Mouse (Mus musculus) hindbrain, embryonic 11.5 days (tissue): ENCODE results near the gene Fgf11. TPM values are rescaled to one million over a fixed set of nuclear protein-coding genes. Genes with fewer than 3 reads are reported as not detected.

ENCODE experiments used
- ATAC-seq: fragments of 200-750 bp; cut with Nextera tagmentation; 2 replicates; pipeline ENCODE4 v1.8.0; 2017; ENCODE audit warnings: mild to moderate bottlenecking, moderate TSS enrichment, moderate library complexity; ENCODE audit not compliant: low FRiP score
- DNase-seq: peaks from one replicate; pipeline ENCODE4 v3.0.0-alpha.2; 2015; ENCODE audit warnings: low spot score
- H3K27ac ChIP-seq: fragments of 300-500 bp; sonication (generic); 2 replicates; pipeline ENCODE4 v1.5.1; 2014; ENCODE audit warnings: mild to moderate bottlenecking, low read depth, low read length
- H3K27me3 ChIP-seq: fragments of 300-500 bp; sonication (generic); 2 replicates; pipeline ENCODE4 v1.6.1; 2014; ENCODE audit warnings: mild to moderate bottlenecking, low read length, moderate library complexity, mixed read lengths; ENCODE audit not compliant: control insufficient read depth, insufficient read depth
- H3K36me3 ChIP-seq: fragments of 300-500 bp; sonication (generic); 2 replicates; pipeline ENCODE4 v1.6.1; 2014; ENCODE audit warnings: mild to moderate bottlenecking, low read length, moderate library complexity, mixed read lengths; ENCODE audit not compliant: control insufficient read depth, insufficient read depth
- H3K4me1 ChIP-seq: fragments of 300-500 bp; sonication (generic); replicated peaks from 2 replicates; pipeline ENCODE4 v1.6.1; 2014; ENCODE audit warnings: low read length, mixed read lengths; ENCODE audit not compliant: control insufficient read depth, insufficient read depth
- H3K4me2 ChIP-seq: fragments of 300-500 bp; sonication (generic); replicated peaks from 2 replicates; pipeline ENCODE4 v1.6.1; 2014; ENCODE audit warnings: mild to moderate bottlenecking, low read depth, low read length
- H3K4me3 ChIP-seq: fragments of 300-500 bp; sonication (generic); 2 replicates; pipeline ENCODE4 v1.5.1; 2014; ENCODE audit warnings: low read depth, low read length
- H3K9ac ChIP-seq: fragments of 300-500 bp; sonication (generic); 2 replicates; pipeline ENCODE4 v1.6.1; 2014; ENCODE audit warnings: low read depth, low read length
- H3K9me3 ChIP-seq: fragments of 300-500 bp; sonication (generic); 2 replicates; pipeline ENCODE4 v1.6.1; 2016; ENCODE audit warnings: low read length; ENCODE audit not compliant: control insufficient read depth
- WGBS: fragments of 180-500 bp; shearing (Covaris S2); extraction: QIAGEN DNeasy Blood & Tissue Kit; methylation state at CpG from one replicate; pipeline ENCODE4 v1.1.7; 2014; 5-methylcytosine and 5-hydroxymethylcytosine counted together
- polyA plus RNA-seq: library from polyadenylated mRNA; unstranded; fragments of >200 nt; fragmentation: Nextera tagmentation; extraction: Ambion mirVana; gene quantifications from 2 replicates; pipeline ENCODE4 v1.2.1, GENCODE M21; 2014

Gene Fgf11
- polyA plus RNA-seq, 1 experiment from 2014 or later = 2.8 TPM

DNA sequence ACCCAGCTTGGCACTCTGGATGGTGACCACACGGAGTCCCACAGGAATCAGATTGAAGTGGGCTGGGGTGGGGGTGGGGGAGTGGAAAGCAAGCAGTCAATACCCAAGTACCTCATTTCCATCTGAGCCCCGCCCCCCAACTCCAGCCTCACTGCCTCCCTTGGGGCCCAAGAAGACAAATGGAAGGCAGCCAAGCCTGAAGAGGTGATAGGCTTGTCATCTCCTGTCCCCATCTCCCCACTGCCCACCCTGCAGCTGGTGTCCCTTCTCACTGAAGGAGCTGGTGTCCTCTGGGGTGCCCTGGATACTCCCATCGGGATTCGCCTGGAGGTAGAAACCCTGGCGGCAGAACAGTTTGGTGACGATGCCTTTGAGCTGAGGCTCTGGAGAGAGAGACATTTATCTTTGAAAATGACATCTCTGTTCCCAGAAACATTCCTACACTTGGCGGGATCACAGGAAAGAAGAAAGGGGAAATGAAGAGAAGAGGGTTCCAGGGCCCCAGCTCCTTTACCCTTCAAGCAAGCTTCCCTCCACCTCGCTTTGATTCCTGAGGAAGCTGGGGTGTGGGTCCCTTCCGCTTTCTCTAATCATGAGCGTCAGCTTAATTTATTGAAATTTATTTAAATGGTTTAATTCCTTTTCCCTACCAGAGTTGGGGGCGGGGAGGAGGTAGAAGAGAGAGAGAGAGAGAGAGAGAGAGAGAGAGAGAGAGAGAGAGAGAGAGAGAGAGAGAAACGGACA, 2.1 kb downstream of the Fgf11 start:
- H3K27me3 ChIP-seq = peaks cover 44% of the 10 kb centered on the region

GRCm38 (mm10) chr11:69797924-69798323, 3.7 kb downstream of the Fgf11 start:
- no peak for DNase-seq
- Histone ChIP-seq H3K9ac (no peak overlapping the region), H3K9me3 (no peaks in the 10 kb centered on the region), H3K27me3 (peaks cover 28% of the 10 kb centered on the region), H3K4me3 (no peak overlapping the region), H3K4me2 (no peak overlapping the region), H3K36me3 (no peaks in the 10 kb centered on the region), H3K4me1 (peaks cover 12% of the 10 kb centered on the region), H3K27ac (no peak overlapping the region)
- ATAC-seq = no peak
- WGBS = 69% methylated on average over 7 of the region's 7 CpGs

More for the DNA sequence above, 2.1 kb downstream of the Fgf11 start:
- Histone ChIP-seq H3K9ac (peak overlapping the region; percentile 11; the same call in 1 of the 2 replicates), H3K9me3 (no peaks in the 10 kb centered on the region), H3K4me2 (peak overlapping the region; percentile 73), H3K27ac (peak overlapping the region; percentile 89), H3K36me3 (no peaks in the 10 kb centered on the region), H3K4me3 (peak overlapping the region; percentile 54), H3K4me1 (peaks cover 19% of the 10 kb centered on the region)
- ATAC-seq (peak; percentile 30; the same call in 1 of the 2 replicates), DNase-seq (peak; percentile 76)
- WGBS = 20% methylated on average over 11 of the region's 12 CpGs

DNA sequence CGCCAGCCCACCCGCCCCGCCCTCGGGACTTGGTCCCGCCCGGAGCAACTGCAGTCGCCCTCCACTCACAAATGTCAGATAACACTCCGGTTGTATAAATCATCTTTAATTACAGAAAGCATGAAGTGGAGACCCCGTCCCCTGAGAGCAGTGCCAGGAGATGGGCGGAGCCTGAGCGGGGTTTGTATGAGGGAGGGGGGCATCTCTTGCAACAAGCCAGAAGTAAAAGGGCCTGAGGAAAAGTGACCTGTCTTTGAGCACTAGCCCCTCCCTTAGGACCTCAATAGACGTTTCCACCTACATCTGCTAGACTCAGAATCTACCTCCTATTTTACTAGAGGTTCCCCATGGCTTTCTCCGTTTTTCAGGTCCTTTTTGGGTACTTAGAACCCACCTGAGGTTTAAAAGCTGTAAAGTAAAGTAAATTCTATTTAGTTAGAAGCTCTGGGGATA, 5.6 kb downstream of the Fgf11 start:
- ATAC-seq (no peak), DNase-seq (no peak)
- 2% methylated on average over 13 of the region's 13 CpGs for WGBS
- H3K9me3 ChIP-seq = no peaks in the 10 kb centered on the region
- peaks cover 6% of the 10 kb centered on the region; the same call in 1 of the 2 replicates for H3K4me1 ChIP-seq
- H3K27ac ChIP-seq = no peak overlapping the region
- H3K9ac ChIP-seq = 0 out of 2 replicates have a peak overlapping the region, but pooled peaks have one; percentile 4
- H3K27me3 ChIP-seq = peaks cover 11% of the 10 kb centered on the region
- peak overlapping the region; percentile 83 for H3K4me2 ChIP-seq
- H3K4me3 ChIP-seq = peak overlapping the region; percentile 33
- no peaks in the 10 kb centered on the region for H3K36me3 ChIP-seq

DNA sequence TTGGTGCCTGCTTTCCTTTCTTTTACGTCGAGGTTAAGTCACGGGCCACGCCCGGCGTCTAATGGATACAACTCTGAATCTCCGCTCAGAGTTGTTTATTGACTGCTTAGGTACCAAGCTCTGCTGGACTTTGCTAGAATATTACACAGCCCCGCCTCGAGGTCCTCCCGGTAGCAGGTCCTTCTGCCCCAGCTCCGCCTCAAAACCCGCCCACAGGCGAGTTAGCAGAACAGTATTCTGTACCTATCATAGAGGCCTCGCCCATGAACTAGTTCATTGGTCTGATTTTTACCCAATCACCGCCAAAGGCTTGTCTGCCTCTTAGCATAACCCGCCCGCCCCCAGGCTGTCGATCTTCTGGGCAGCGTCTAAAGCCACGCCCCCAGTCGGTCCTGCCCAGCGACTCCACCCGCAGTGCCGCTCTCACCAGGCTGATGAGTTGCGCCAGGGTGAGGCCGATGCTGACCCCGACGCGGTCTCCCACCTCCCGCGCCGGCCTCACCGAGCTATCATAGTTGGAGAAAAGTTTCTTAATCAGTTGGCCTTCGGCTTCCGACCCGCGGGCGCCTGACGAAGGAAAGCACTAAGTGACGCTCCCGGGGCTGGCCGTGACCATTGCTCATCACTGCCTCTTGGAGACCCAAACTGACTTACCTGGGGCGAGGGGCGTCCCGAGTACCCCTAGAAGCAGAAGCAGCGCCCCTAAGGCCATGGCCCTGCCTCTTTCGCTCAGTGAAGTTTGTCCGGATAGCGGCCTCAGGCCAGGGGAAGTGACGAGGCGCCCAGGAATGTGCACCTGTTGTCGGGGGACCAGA, 6.3 kb downstream of the Fgf11 start, which contains the start of gene Chrnb1:
TSS of gene Chrnb1 (minus strand) at position 776 of the 815 bp plus-strand sequence.
- no peaks in the 10 kb centered on the region for H3K9me3 ChIP-seq
- H3K36me3 ChIP-seq = no peaks in the 10 kb centered on the region
- H3K4me2 ChIP-seq = peak within 1 kb of the TSS; percentile 83
- no peak within 1 kb of the TSS for H3K27ac ChIP-seq
- ATAC-seq (peak; percentile 88), DNase-seq (peak; percentile 89)
- H3K4me1 ChIP-seq = peaks cover 6% of the 10 kb centered on the region; the same call in 1 of the 2 replicates
- H3K27me3 ChIP-seq = peaks cover 11% of the 10 kb centered on the region
- H3K4me3 ChIP-seq = peak within 1 kb of the TSS; percentile 33
- H3K9ac ChIP-seq = 0 out of 2 replicates have a peak within 1 kb of the TSS, but pooled peaks have one; percentile 4
- WGBS = 2% methylated on average over 52 of the region's 52 CpGs

- ATAC-seq (no peak), DNase-seq (no peak)
- WGBS = 69% methylated on average over 5 of the region's 5 CpGs
- Histone ChIP-seq H3K27ac (no peak overlapping the region), H3K9me3 (no peaks in the 10 kb centered on the region), H3K27me3 (peaks cover 9% of the 10 kb centered on the region), H3K4me2 (no peak overlapping the region), H3K9ac (no peak overlapping the region), H3K4me1 (0 out of 2 replicates have a peak, but pooled peaks cover 2% of the 10 kb centered on the region), H3K4me3 (no peak overlapping the region), H3K36me3 (no peaks in the 10 kb centered on the region)
Observed at GRCm38 (mm10) chr11:69793429-69793828, 8.2 kb downstream of the Fgf11 start.

- H3K4me2 ChIP-seq = no peak overlapping the region
- H3K9me3 ChIP-seq = no peaks in the 10 kb centered on the region
- H3K4me1 ChIP-seq = 0 out of 2 replicates have a peak, but pooled peaks cover 2% of the 10 kb centered on the region
- H3K27me3 ChIP-seq = peaks cover 5% of the 10 kb centered on the region; the same call in 1 of the 2 replicates
- 68% methylated on average over 5 of the region's 5 CpGs for WGBS
- no peak overlapping the region for H3K4me3 ChIP-seq
- no peak overlapping the region for H3K27ac ChIP-seq
- H3K9ac ChIP-seq = no peak overlapping the region
- no peaks in the 10 kb centered on the region for H3K36me3 ChIP-seq
- no peak for DNase-seq
- no peak for ATAC-seq
Observed at GRCm38 (mm10) chr11:69791420-69791819, 10.2 kb downstream of the Fgf11 start.

DNA sequence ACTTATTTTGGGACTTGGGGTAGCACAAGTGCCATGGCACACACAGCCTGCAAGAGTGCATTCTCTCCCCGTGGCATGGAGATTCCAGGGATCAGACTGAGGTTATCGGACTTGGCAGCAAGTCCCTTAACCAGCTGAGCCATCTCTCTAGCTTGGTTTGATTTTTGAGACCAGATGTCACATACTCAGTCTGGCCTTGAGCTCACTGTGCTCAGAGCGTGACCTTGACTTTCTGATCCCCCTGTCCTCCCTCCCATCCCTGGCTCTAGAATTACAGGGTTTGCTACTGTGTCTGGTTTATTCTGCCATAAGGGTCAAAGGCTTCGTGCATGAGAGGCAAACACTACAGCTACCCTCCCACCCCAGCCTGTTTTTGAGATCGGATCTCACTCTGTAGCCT, 12.2 kb downstream of the Fgf11 start:
- H3K4me1 ChIP-seq = no peaks in the 10 kb centered on the region
- H3K36me3 ChIP-seq = no peaks in the 10 kb centered on the region
- no peak overlapping the region for H3K9ac ChIP-seq
- H3K4me3 ChIP-seq = no peak overlapping the region
- WGBS = 74% methylated on average over 5 of the region's 5 CpGs
- H3K9me3 ChIP-seq = no peaks in the 10 kb centered on the region
- H3K27ac ChIP-seq = no peak overlapping the region
- no peaks in the 10 kb centered on the region for H3K27me3 ChIP-seq
- ATAC-seq (no peak), DNase-seq (no peak)
- no peak overlapping the region for H3K4me2 ChIP-seq

GRCm38 (mm10) chr11:69787306-69787705, 14.4 kb downstream of the Fgf11 start:
- Histone ChIP-seq H3K27me3 (no peaks in the 10 kb centered on the region), H3K4me1 (no peaks in the 10 kb centered on the region), H3K9me3 (no peaks in the 10 kb centered on the region), H3K27ac (no peak overlapping the region), H3K4me3 (no peak overlapping the region), H3K4me2 (no peak overlapping the region), H3K36me3 (no peaks in the 10 kb centered on the region), H3K9ac (no peak overlapping the region)
- no peak for ATAC-seq
- 82% methylated on average over 5 of the region's 5 CpGs for WGBS
- no peak for DNase-seq
